Mouse (Mus musculus) spleen, adult 2 months (tissue): ENCODE data around the gene Tgoln1. TPM values are rescaled to one million over a fixed set of nuclear protein-coding genes. Genes with fewer than 3 reads are reported as not detected.

Experiments used
- DNase-seq, 2 experiments: peaks; one replicate each; pipeline versions ENCODE4 v3.0.0 to v3.0.0-alpha.2; 2012 to 2021; ENCODE audit warnings: low spot score in 2 of 2, low read depth in 1 of 2
- H3K27ac ChIP-seq: fragments of 200-500 bp; 2 replicates; pipeline ENCODE4 v1.5.1; 2012; ENCODE audit warnings: low read length, inconsistent platforms; ENCODE audit not compliant: insufficient read depth
- H3K27me3 ChIP-seq: fragments of 200-500 bp; 2 replicates; pipeline ENCODE4 v1.6.1; 2012; ENCODE audit warnings: mild to moderate bottlenecking, moderate library complexity, low read length, inconsistent platforms; ENCODE audit not compliant: control insufficient read depth, insufficient read depth
- H3K36me3 ChIP-seq: fragments of 200-500 bp; 2 replicates; pipeline ENCODE4 v1.6.1; 2012; ENCODE audit warnings: mild to moderate bottlenecking, low read length, inconsistent platforms; ENCODE audit not compliant: control insufficient read depth, insufficient read depth
- H3K4me1 ChIP-seq: fragments of 200-500 bp; 2 replicates; pipeline ENCODE4 v1.6.1; 2011; ENCODE audit warnings: inconsistent platforms; ENCODE audit not compliant: control insufficient read depth, insufficient read depth, insufficient read length
- H3K4me3 ChIP-seq: fragments of 200-500 bp; 2 replicates; pipeline ENCODE4 v1.5.1; 2011; ENCODE audit warnings: mild to moderate bottlenecking, inconsistent platforms; ENCODE audit not compliant: insufficient read depth, insufficient read length; ENCODE audit errors: extremely low read depth
- CTCF ChIP-seq: fragments of 200-500 bp; IDR thresholded peaks from 2 replicates; pipeline ENCODE4 v1.5.1; 2011; ENCODE audit warnings: mild to moderate bottlenecking, inconsistent platforms; ENCODE audit not compliant: insufficient read depth, insufficient read length, insufficient replicate concordance; ENCODE audit errors: extremely low read depth
- POLR2A ChIP-seq: fragments of 200-500 bp; IDR thresholded peaks from 2 replicates; pipeline ENCODE4 v1.6.1; 2011; ENCODE audit warnings: low read depth, low read length, inconsistent platforms
- WGBS: fragments of 180-500 bp; shearing (Covaris S2); methylation state at CpG from one replicate; pipeline ENCODE4 v1.1.7; 2018; 5-methylcytosine and 5-hydroxymethylcytosine counted together
- polyA plus RNA-seq: library from polyadenylated mRNA; depleted of rRNA; stranded (reverse); fragments of >200 nt; gene quantifications from 2 replicates; pipeline ENCODE4 v1.2.3, GENCODE M21; 2012

Tgoln1 gene
- polyA plus RNA-seq, 1 experiment: 14.9 TPM

DNA sequence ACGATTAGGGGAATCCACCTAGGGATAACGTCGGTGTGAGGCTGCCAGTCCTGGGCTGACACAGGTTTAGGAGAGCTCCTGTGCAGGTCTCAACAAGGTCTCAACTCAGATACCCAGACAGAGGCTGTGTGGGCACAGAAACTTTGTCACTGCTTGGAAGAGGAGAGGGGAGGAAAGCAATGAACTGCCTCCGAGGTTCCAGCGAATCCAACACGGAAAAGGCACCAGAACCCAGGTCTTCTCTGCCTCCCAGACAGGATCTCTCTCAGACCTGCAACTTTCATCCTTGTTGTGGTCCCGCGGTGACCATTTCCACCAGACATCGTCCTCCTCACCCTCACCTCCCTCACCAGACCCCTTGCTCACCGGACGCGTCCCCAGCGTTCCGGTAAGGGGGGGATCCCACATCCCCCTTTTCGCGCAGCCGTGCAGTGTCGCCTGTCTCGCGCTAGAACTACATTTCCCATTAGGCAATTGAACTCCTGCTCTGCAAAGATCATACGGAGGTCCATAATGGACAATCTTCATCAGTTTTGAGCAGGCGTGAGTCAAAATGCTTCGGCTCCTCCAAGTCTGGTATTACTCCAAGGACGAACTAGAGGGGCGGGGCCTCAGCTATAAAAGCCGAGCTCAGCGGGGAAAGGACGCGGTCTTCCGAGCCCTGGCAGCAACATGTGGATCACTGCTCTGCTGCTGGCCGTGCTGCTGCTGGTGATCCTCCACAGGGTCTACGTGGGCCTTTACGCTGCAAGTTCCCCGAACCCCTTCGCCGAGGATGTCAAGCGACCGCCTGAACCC lies 18.6 kb downstream of the Tgoln1 start, which contains the start of the genes Elmod3 and Retsat:
TSS of gene Elmod3 (minus strand) at position 458 of the 798 bp plus-strand sequence.
TSS of gene Retsat (plus strand) at position 520 of the 798 bp plus-strand sequence.
- 1% methylated on average over 38 of the region's 38 CpGs for WGBS
- Histone ChIP-seq H3K27ac (peak within 1 kb of the TSS; percentile 64), H3K36me3 (no peaks in the 10 kb centered on the region), H3K4me3 (peak within 1 kb of the TSS; percentile 77), H3K27me3 (no peaks in the 10 kb centered on the region), H3K4me1 (peaks cover 6% of the 10 kb centered on the region; the same call in 1 of the 2 replicates)
- TF ChIP-seq CTCF (no peak), POLR2A (no peak)
- peak; percentile 73 to 81 for DNase-seq

DNA sequence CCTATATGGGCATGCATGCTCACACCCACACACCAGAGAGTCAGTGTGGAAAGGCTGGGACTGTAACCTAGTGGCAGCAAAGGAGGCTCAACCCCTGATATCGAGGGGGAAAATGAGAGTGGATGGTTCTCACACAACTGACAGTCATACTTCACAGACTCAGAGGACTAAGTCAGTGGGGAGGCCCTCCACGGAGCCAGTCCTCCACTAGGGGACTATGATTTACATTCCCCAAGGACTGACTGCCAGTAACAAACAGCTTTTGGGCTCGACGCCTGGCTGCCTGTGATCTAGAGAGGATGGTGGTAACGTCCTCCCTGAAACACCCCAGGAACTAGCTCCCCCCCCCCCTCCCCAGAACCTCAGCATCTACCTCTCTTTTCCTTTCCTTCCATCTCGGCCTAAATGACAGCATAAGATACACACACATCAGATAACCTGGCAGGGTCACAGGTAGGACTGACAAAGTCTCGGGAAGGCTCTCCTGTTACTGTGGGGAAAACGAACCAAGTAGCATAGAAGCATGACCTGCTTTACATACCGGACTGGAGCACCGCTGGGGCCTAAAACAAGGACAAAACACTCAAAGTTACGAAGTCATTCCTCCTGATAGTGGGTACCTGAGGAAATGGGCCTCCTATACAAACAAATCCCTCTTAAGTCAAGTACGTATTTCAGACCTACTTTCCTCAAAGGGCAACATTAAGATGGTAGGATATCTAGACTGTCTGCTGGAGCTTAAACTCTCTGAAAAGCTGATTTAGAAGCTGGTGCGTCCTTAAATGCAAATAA lies 19.5 kb downstream of the Tgoln1 start:
- 25% methylated on average over 13 of the region's 13 CpGs for WGBS
- Histone ChIP-seq H3K4me1 (peaks cover 6% of the 10 kb centered on the region; the same call in 1 of the 2 replicates), H3K4me3 (peak overlapping the region; percentile 77), H3K36me3 (no peaks in the 10 kb centered on the region), H3K27ac (peak overlapping the region; percentile 64), H3K27me3 (no peaks in the 10 kb centered on the region)
- TF ChIP-seq CTCF (no peak), POLR2A (no peak)
- DNase-seq: no peak

- no peak for DNase-seq
- H3K27ac ChIP-seq: no peak overlapping the region
- no peaks in the 10 kb centered on the region for H3K27me3 ChIP-seq
- no peak for TF ChIP-seq POLR2A
- TF ChIP-seq CTCF: no peak
- peaks cover 6% of the 10 kb centered on the region; the same call in 1 of the 2 replicates for H3K4me1 ChIP-seq
- no peaks in the 10 kb centered on the region for H3K36me3 ChIP-seq
- no peak overlapping the region for H3K4me3 ChIP-seq
- 81% methylated on average over 5 of the region's 5 CpGs for WGBS
Observed at GRCm38 (mm10) chr6:72593914-72594313, 22.9 kb downstream of the Tgoln1 start.

DNA sequence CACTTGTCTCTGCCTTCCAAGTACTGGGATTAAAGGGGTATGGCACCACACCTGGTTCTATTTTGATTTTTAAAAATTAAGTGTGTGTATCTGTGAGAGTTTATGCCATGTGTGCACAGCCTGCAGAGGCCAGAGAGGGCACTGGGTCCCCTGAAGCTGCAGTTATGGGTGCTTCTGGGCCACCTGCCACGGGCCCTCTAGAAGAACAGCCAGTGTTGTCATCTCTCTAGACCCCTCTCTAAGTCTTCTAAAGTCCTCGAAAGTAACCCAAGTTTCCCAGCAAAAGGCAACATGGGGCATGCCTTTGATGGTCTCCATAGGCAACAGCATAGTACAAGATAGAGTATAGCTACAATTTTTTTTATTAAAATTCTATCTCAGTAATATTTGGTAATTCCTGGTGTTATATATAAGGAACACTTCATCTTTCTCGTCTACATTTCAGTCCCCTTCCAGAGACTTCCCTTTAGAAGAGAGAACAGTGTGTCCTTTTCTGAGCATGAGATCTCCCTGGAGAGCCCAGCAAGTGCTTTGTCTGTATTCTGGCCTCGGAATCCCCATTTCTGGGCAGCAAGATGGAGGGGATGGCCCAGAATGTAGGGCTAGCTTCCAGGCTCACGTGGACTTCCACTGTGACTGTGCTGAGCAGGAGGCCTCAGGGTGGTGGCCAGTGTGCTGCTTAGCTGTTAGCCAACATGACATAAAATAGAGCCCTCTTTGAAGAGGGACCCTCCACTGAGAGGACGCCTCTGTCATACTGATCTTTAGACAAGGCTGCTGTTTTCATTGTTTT lies 23.6 kb downstream of the Tgoln1 start:
- DNase-seq: no peak
- no peaks in the 10 kb centered on the region for H3K36me3 ChIP-seq
- no peak overlapping the region for H3K27ac ChIP-seq
- no peaks in the 10 kb centered on the region for H3K27me3 ChIP-seq
- H3K4me1 ChIP-seq: peaks cover 6% of the 10 kb centered on the region; the same call in 1 of the 2 replicates
- 85% methylated on average over 6 of the region's 6 CpGs for WGBS
- H3K4me3 ChIP-seq: no peak overlapping the region
- TF ChIP-seq CTCF (no peak), POLR2A (no peak)

GRCm38 (mm10) chr6:72590111-72590510 lies 26.7 kb downstream of the Tgoln1 start:
- H3K27me3 ChIP-seq: no peaks in the 10 kb centered on the region
- TF ChIP-seq POLR2A (no peak), CTCF (no peak)
- H3K4me1 ChIP-seq: no peaks in the 10 kb centered on the region
- H3K36me3 ChIP-seq: peaks cover 2% of the 10 kb centered on the region; the same call in 1 of the 2 replicates
- DNase-seq: no peak
- no peak overlapping the region for H3K4me3 ChIP-seq
- no peak overlapping the region for H3K27ac ChIP-seq

DNA sequence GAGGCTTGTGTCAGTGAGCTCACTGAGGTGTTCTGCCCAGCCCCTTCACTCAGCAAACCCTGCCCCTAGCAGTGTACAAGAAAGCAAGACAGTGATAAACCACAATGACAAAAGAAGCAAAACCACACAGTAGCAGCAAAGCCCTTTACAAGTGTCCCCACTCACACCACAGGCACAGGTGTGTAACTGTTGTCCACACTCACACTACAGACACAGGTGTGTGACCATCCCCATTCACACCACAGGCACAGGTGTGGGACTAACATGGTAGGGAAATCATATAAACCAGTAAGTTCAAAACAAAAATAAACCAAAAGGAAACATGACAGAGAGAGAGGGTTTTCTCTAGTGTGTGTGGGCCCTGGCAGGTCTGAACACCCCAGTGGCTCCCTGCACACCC lies 28.5 kb downstream of the Tgoln1 start:
- H3K4me1 ChIP-seq: no peaks in the 10 kb centered on the region
- no peak for DNase-seq
- no peaks in the 10 kb centered on the region for H3K27me3 ChIP-seq
- no peak overlapping the region for H3K4me3 ChIP-seq
- no peak for TF ChIP-seq CTCF
- TF ChIP-seq POLR2A: no peak
- H3K27ac ChIP-seq: no peak overlapping the region
- H3K36me3 ChIP-seq: peaks cover 4% of the 10 kb centered on the region; the same call in 1 of the 2 replicates
